Mouse (Mus musculus): ENCODE results near the gene Ctnna2.

GRCm38 (mm10) chr6:77811041-77811440 lies 168.5 kb downstream of the Ctnna2 start:
- TF ChIP-seq CTCF (IDR thresholded peaks at IDR 0.05; ENCODE audit: extremely low read depth, insufficient read length, insufficient replicate concordance, low read depth, low read length) = no peak
- TF ChIP-seq POLR2A (IDR thresholded peaks at IDR 0.05; ENCODE audit: low read depth, low read length) = no peak

Measured in small intestine, adult 2 months (tissue).